Mouse (Mus musculus) WW6 (cell line): Measurements from ENCODE around the gene Ambp.

ENCODE experiments used
- DNase-seq: peaks from one replicate; pipeline ENCODE4 v3.0.0-alpha.2; 2013; ENCODE audit warnings: low read depth, low spot score

The Ambp gene

GRCm38 (mm10) chr4:63118639-63119437 lies 35.8 kb downstream of the Ambp start:
- DNase-seq, result peak; percentile 53

GRCm38 (mm10) chr4:63105651-63106050 lies 48.9 kb downstream of the Ambp start:
- no peak for DNase-seq

GRCm38 (mm10) chr4:63102025-63102424 lies 52.6 kb downstream of the Ambp start:
- DNase-seq, result no peak

GRCm38 (mm10) chr4:63100478-63100877 lies 54.1 kb downstream of the Ambp start:
- no peak for DNase-seq

- no peak for DNase-seq
These were observed 57.0 kb downstream of the Ambp start for GRCm38 (mm10) chr4:63097603-63098002.
